Mouse (Mus musculus) kidney, adult 2 months (tissue): ENCODE measurements at regions not wholly inside any gene's neighbourhood (a gene's known extent, or its start where the extent isn't known, plus 50 kb on each side); places are given as distances from the start of the nearest gene placed in this dataset.

Source experiments
- DNase-seq: peaks from one replicate; pipeline ENCODE4 v3.0.0; 2021
- H3K27ac ChIP-seq: fragments of 200-500 bp; 2 replicates; pipeline ENCODE4 v1.5.1; 2012; ENCODE audit warnings: low read depth, low read length, control low read depth, inconsistent platforms; ENCODE audit not compliant: insufficient read depth
- H3K27me3 ChIP-seq: fragments of 200-500 bp; replicated peaks from 2 replicates; pipeline ENCODE4 v1.6.1; 2012; ENCODE audit warnings: mild to moderate bottlenecking, moderate library complexity, low read length, inconsistent platforms; ENCODE audit not compliant: control insufficient read depth, insufficient read depth
- H3K36me3 ChIP-seq: fragments of 200-500 bp; 2 replicates; pipeline ENCODE4 v1.6.1; 2012; ENCODE audit warnings: mild to moderate bottlenecking, moderate library complexity, low read length, inconsistent platforms; ENCODE audit not compliant: control insufficient read depth, insufficient read depth
- H3K4me1 ChIP-seq: fragments of 200-500 bp; 2 replicates; pipeline ENCODE4 v1.6.1; 2011; ENCODE audit warnings: low read length; ENCODE audit not compliant: control insufficient read depth, insufficient read depth
- H3K4me3 ChIP-seq: fragments of 200-500 bp; 2 replicates; pipeline ENCODE4 v1.5.1; 2011; ENCODE audit warnings: mild to moderate bottlenecking, low read depth, low read length, control low read depth; ENCODE audit not compliant: insufficient read depth
- CTCF ChIP-seq: fragments of 200-500 bp; conservative IDR thresholded peaks from 2 replicates; pipeline ENCODE4 v1.5.1; 2011; ENCODE audit warnings: low read depth, mild to moderate bottlenecking, control low read depth, low read length, moderate library complexity, mixed read lengths; ENCODE audit not compliant: insufficient read depth, insufficient read length
- POLR2A ChIP-seq: fragments of 200-500 bp; IDR thresholded peaks from one replicate; pipeline ENCODE4 v1.6.1; 2011; ENCODE audit warnings: low read depth, low read length, control low read depth
- WGBS: fragments of 180-500 bp; shearing (Covaris S2); methylation state at CpG from one replicate; pipeline ENCODE4 v1.1.7; 2018; 5-methylcytosine and 5-hydroxymethylcytosine counted together

GRCm38 (mm10) chr3:118465611-118466010 is 96.3 kb upstream of the Dpyd start:
- no peaks in the 10 kb centered on the region for H3K4me1 ChIP-seq
- WGBS: 93% methylated on average over 2 of the region's 2 CpGs

GRCm38 (mm10) chr3:118472215-118472799 is 89.6 kb upstream of the Dpyd start:
- 45% methylated on average over 10 of the region's 10 CpGs for WGBS
- Histone ChIP-seq H3K4me1 (no peaks in the 10 kb centered on the region), H3K36me3 (no peaks in the 10 kb centered on the region), H3K27ac (no peak overlapping the region), H3K27me3 (no peaks in the 10 kb centered on the region), H3K4me3 (no peak overlapping the region)
- TF ChIP-seq POLR2A: no peak
- TF ChIP-seq CTCF: no peak
- no peak for DNase-seq

More at GRCm38 (mm10) chr3:118465611-118466010, 96.3 kb upstream of the Dpyd start:
- no peaks in the 10 kb centered on the region for H3K36me3 ChIP-seq
- DNase-seq: no peak
- TF ChIP-seq POLR2A (no peak), CTCF (no peak)
- H3K27me3 ChIP-seq: no peaks in the 10 kb centered on the region
- H3K27ac ChIP-seq: no peak overlapping the region
- no peak overlapping the region for H3K4me3 ChIP-seq

- 68% methylated on average over 8 of the region's 8 CpGs for WGBS
- Histone ChIP-seq H3K36me3 (no peaks in the 10 kb centered on the region), H3K4me3 (no peak overlapping the region), H3K27ac (no peak overlapping the region), H3K27me3 (no peaks in the 10 kb centered on the region), H3K4me1 (no peaks in the 10 kb centered on the region)
- TF ChIP-seq CTCF (no peak), POLR2A (no peak)
- peak; percentile 40 for DNase-seq
Observed at GRCm38 (mm10) chr3:118478065-118478464, 83.9 kb upstream of the Dpyd start.

- Histone ChIP-seq H3K4me3 (no peak overlapping the region), H3K36me3 (no peaks in the 10 kb centered on the region), H3K27me3 (no peaks in the 10 kb centered on the region), H3K27ac (no peak overlapping the region), H3K4me1 (no peaks in the 10 kb centered on the region)
- no peak for DNase-seq
- no peak for TF ChIP-seq POLR2A
- WGBS: 72% methylated on average over 8 of the region's 8 CpGs
Observed at GRCm38 (mm10) chr3:118480515-118481248, 81.2 kb upstream of the Dpyd start.

GRCm38 (mm10) chr3:118485966-118486365 is 76.0 kb upstream of the Dpyd start:
- 70% methylated on average over 2 of the region's 2 CpGs for WGBS
- H3K4me1 ChIP-seq: no peaks in the 10 kb centered on the region
- DNase-seq: no peak
- H3K27ac ChIP-seq: no peak overlapping the region
- TF ChIP-seq CTCF (no peak), POLR2A (no peak)
- no peaks in the 10 kb centered on the region for H3K27me3 ChIP-seq
- no peak overlapping the region for H3K4me3 ChIP-seq
- no peaks in the 10 kb centered on the region for H3K36me3 ChIP-seq

DNA sequence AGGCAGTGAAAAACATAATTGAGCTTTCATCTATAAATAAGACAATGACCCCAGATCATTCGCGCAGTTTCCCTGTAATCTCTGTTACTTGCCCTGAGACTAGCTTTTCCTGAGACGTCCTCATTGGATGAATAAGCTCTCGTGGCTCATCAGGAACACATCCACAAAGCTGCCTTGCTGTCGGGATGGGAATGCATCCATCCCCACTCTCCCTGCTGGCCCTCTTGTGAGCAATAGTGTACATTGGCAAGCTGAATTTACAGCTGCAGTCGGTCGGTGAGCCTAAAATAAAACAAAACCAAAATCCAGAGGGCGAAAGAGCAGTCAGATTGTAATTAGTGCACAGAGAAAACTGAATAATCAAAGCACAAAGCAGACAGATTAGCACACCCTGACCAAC is 74.5 kb upstream of the Dpyd start:
- no peaks in the 10 kb centered on the region for H3K4me1 ChIP-seq
- no peak overlapping the region for H3K27ac ChIP-seq
- TF ChIP-seq CTCF (no peak), POLR2A (no peak)
- DNase-seq: no peak
- no peaks in the 10 kb centered on the region for H3K27me3 ChIP-seq
- H3K36me3 ChIP-seq: no peaks in the 10 kb centered on the region
- H3K4me3 ChIP-seq: no peak overlapping the region
- 59% methylated on average over 8 of the region's 8 CpGs for WGBS

DNA sequence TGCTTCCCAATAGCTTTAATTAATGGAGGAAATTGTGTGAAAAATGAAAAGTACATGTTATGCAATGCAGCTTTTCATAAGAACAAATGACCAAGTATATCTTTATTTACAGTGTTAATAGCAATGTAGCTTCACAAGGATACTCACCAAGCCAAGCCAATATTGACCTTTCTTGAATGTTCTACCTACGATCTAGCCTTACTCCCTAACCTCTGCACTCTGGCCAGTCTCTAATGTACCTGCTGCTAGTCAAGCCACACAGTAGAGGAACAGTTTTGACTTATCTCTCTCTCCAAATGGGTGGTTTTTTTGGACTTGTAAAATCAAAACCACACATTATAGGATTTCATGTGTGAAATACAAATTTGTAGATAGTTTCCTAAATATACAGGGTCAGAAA is 70.8 kb upstream of the Dpyd start:
- Histone ChIP-seq H3K4me3 (no peak overlapping the region), H3K36me3 (no peaks in the 10 kb centered on the region), H3K4me1 (no peaks in the 10 kb centered on the region), H3K27me3 (no peaks in the 10 kb centered on the region), H3K27ac (no peak overlapping the region)
- no peak for DNase-seq
- WGBS: 91% methylated on average over 1 of the region's 1 CpGs
- no peak for TF ChIP-seq POLR2A

- 92% methylated on average over 5 of the region's 5 CpGs for WGBS
- Histone ChIP-seq H3K36me3 (no peaks in the 10 kb centered on the region), H3K4me3 (no peak overlapping the region), H3K27ac (no peak overlapping the region), H3K4me1 (no peaks in the 10 kb centered on the region), H3K27me3 (no peaks in the 10 kb centered on the region)
- no peak for DNase-seq
- TF ChIP-seq CTCF (no peak), POLR2A (no peak)
Observed at GRCm38 (mm10) chr3:118491871-118492270, 70.1 kb upstream of the Dpyd start.
